Mouse (Mus musculus): ENCODE data around the gene Atp5d.

GRCm38 (mm10) chr10:80171760-80172526 is 33.5 kb downstream of the Atp5d start:
- TF ChIP-seq POLR2AphosphoS5 (IDR thresholded peaks at IDR 0.05; ENCODE audit: insufficient replicate concordance, low read depth, low read length) = no peak
- TF ChIP-seq GATA1 (IDR thresholded peaks at IDR 0.05; ENCODE audit: borderline replicate concordance, low read length) = no peak

Data from G1E (cell line).